Mouse (Mus musculus) CH12.LX (cell line): ENCODE measurements around the gene Mprip. TPM values are rescaled to one million over a fixed set of nuclear protein-coding genes. Genes with fewer than 3 reads are reported as not detected.

Source experiments
- DNase-seq: peaks from one replicate; pipeline ENCODE4 v3.0.0-alpha.2; 2013; ENCODE audit errors: extremely low read depth
- H3K27ac ChIP-seq: 2 replicates; pipeline ENCODE4 v1.5.1; 2012; ENCODE audit warnings: low read depth, mild to moderate bottlenecking, control low read depth, moderate library complexity; ENCODE audit not compliant: insufficient read depth
- H3K27me3 ChIP-seq: replicated peaks from 2 replicates; pipeline ENCODE3; 2012; ENCODE audit warnings: inconsistent platforms
- H3K36me3 ChIP-seq, 2 experiments: replicated peaks in 1 of 2; 2 replicates each; pipeline versions ENCODE3 to v1.6.1; 2012; ENCODE audit warnings: inconsistent platforms in 1 of 2, low read length in 1 of 2, mild to moderate bottlenecking in 1 of 2, mixed read lengths in 1 of 2, moderate library complexity in 1 of 2; ENCODE audit not compliant: control insufficient read depth in 1 of 2, insufficient read depth in 1 of 2
- H3K4me1 ChIP-seq, 2 experiments: 2 replicates each; pipeline ENCODE4 v1.6.1; 2012; ENCODE audit warnings: inconsistent platforms in 1 of 2, moderate library complexity in 1 of 2; ENCODE audit not compliant: insufficient read depth in 2 of 2, control insufficient read depth in 1 of 2
- H3K4me2 ChIP-seq: 2 replicates; pipeline ENCODE4 v1.6.1; 2012; ENCODE audit warnings: low read depth, mild to moderate bottlenecking, control low read depth; ENCODE audit not compliant: poor library complexity, insufficient read depth, severe bottlenecking
- H3K4me3 ChIP-seq, 3 experiments: fragments of 150-350 bp in 1 of 3; sonication (generic) in 1 of 3; replicated peaks in 1 of 3; 2 replicates each; pipeline versions ENCODE3 to v1.5.1; 2011 to 2012; ENCODE audit warnings: low read depth in 2 of 3, low read length in 2 of 3, mild to moderate bottlenecking in 2 of 3, moderate library complexity in 2 of 3, control low read depth in 1 of 3, improper control_type of control experiment in 1 of 3, inconsistent platforms in 1 of 3, mixed read lengths in 1 of 3; ENCODE audit not compliant: poor library complexity in 1 of 3
- H3K79me2 ChIP-seq: replicated peaks from 2 replicates; pipeline ENCODE4 v1.6.1; 2012; ENCODE audit warnings: mild to moderate bottlenecking, moderate library complexity; ENCODE audit not compliant: control insufficient read depth, poor library complexity, insufficient read depth, severe bottlenecking; ENCODE audit errors: extremely low read depth
- H3K9ac ChIP-seq: 2 replicates; pipeline ENCODE4 v1.6.1; 2012; ENCODE audit warnings: low read depth, mild to moderate bottlenecking, control low read depth, moderate library complexity; ENCODE audit not compliant: insufficient read depth
- H3K9me3 ChIP-seq: replicated peaks from 2 replicates; pipeline ENCODE3; 2012; ENCODE audit warnings: low read length, inconsistent platforms, mixed read lengths
- BHLHE40 ChIP-seq: IDR thresholded peaks from 2 replicates; pipeline ENCODE4 v1.6.1; 2011; ENCODE audit warnings: mild to moderate bottlenecking, low read depth, low read length, improper control_type of control experiment
- CHD1 ChIP-seq: IDR thresholded peaks from 2 replicates; pipeline ENCODE4 v1.6.1; 2012; ENCODE audit warnings: low read depth, low read length, improper control_type of control experiment, inconsistent platforms
- CHD2 ChIP-seq: IDR thresholded peaks from 2 replicates; pipeline ENCODE4 v1.6.1; 2011; ENCODE audit warnings: low read length, improper control_type of control experiment
- E2F4 ChIP-seq: IDR thresholded peaks from 2 replicates; pipeline ENCODE4 v1.6.1; 2011; ENCODE audit warnings: low read depth, low read length, improper control_type of control experiment; ENCODE audit not compliant: insufficient replicate concordance
- EP300 ChIP-seq: IDR thresholded peaks from 2 replicates; pipeline ENCODE4 v1.6.1; 2011; ENCODE audit warnings: low read length, improper control_type of control experiment
- GABPA ChIP-seq: IDR thresholded peaks from 2 replicates; pipeline ENCODE4 v1.6.1; 2012; ENCODE audit warnings: low read depth, low read length, improper control_type of control experiment, inconsistent platforms; ENCODE audit not compliant: insufficient replicate concordance
- KAT2A ChIP-seq: IDR thresholded peaks from 2 replicates; pipeline ENCODE4 v1.6.1; 2012; ENCODE audit warnings: low read length, improper control_type of control experiment, inconsistent platforms; ENCODE audit not compliant: insufficient replicate concordance
- MAFK ChIP-seq: IDR thresholded peaks from 2 replicates; pipeline ENCODE4 v1.6.1; 2011; ENCODE audit warnings: low read length, improper control_type of control experiment; ENCODE audit not compliant: insufficient replicate concordance
- MEF2A ChIP-seq: IDR thresholded peaks from 2 replicates; pipeline ENCODE4 v1.6.1; 2014; ENCODE audit warnings: low read depth, mild to moderate bottlenecking, inconsistent platforms, low read length, improper control_type of control experiment, borderline replicate concordance
- NELFE ChIP-seq: IDR thresholded peaks from 2 replicates; pipeline ENCODE4 v1.6.1; 2011; ENCODE audit warnings: low read depth, low read length, improper control_type of control experiment
- NRF1 ChIP-seq: IDR thresholded peaks from 2 replicates; pipeline ENCODE4 v1.6.1; 2014; ENCODE audit warnings: low read depth, mild to moderate bottlenecking, inconsistent platforms, low read length, improper control_type of control experiment, moderate library complexity
- POLR2A ChIP-seq: IDR thresholded peaks from 2 replicates; pipeline ENCODE4 v1.6.1; 2011; ENCODE audit warnings: low read depth, mild to moderate bottlenecking, improper control_type of control experiment, low read length
- SIN3A ChIP-seq: IDR thresholded peaks from 2 replicates; pipeline ENCODE4 v1.6.1; 2012; ENCODE audit warnings: low read length, improper control_type of control experiment, inconsistent platforms
- SMC3 ChIP-seq: IDR thresholded peaks from 2 replicates; pipeline ENCODE4 v1.6.1; 2011; ENCODE audit warnings: low read depth, low read length, improper control_type of control experiment
- USF2 ChIP-seq: conservative IDR thresholded peaks from 2 replicates; pipeline ENCODE4 v1.6.1; 2011; ENCODE audit warnings: low read depth, low read length, improper control_type of control experiment
- ZMIZ1 ChIP-seq: IDR thresholded peaks from 2 replicates; pipeline ENCODE4 v1.6.1; 2012; ENCODE audit warnings: low read depth, mild to moderate bottlenecking, inconsistent platforms, low read length, improper control_type of control experiment
- dilution Hi-C: fragments of 300-500 bp; cut with MboI; formaldehyde crosslinking; loops from 2 replicates; pipeline ENCODE4 v1.14.3; 2020; ENCODE audit warnings: low sequenced_read_pairs; ENCODE audit not compliant: extremely low pct_unique_long_range_greater_than_20kb, extremely low pct_ligation_motif_present
- in situ Hi-C: fragments of 300-500 bp; cut with MboI; formaldehyde crosslinking; loops from 3 replicates; pipeline ENCODE4 v1.14.3; 2019; ENCODE audit warnings: low sequenced_read_pairs, low pct_ligation_motif_present, low pct_unique_long_range_greater_than_20kb, mixed read lengths
- polyA plus RNA-seq: library from polyadenylated mRNA; unstranded; fragments of >175 nt; gene quantifications from 2 replicates; pipeline ENCODE4 v1.2.1, GENCODE M21; 2012; ENCODE audit warnings: low read depth; ENCODE audit not compliant: insufficient read length
- total RNA-seq, 2 experiments: library from RNA; depleted of rRNA; stranded (reverse); fragments of 300-350 nt in 1 of 2; fragments of >200 nt in 1 of 2; gene quantifications; 2 replicates each; pipeline ENCODE4 v1.2.3; 2012 to 2014

Gene Mprip
- total and polyA plus RNA-seq, 3 experiments, result 50.6 to 59.5 (median 56.4) TPM

GRCm38 (mm10) chr11:59743712-59744111, 82.6 kb downstream of the Mprip start:
- Histone ChIP-seq H3K4me1 (peaks cover 0 to 18% of the 10 kb centered on the region in 2 experiments; a peak in 2 of 4 replicates), H3K4me2 (no peak overlapping the region), H3K9me3 (no peaks in the 10 kb centered on the region), H3K9ac (no peak overlapping the region)
- no peak for TF ChIP-seq SMC3
- no peak for TF ChIP-seq EP300
- TF ChIP-seq ZMIZ1, result no peak
- no peak for TF ChIP-seq MEF2A
- TF ChIP-seq CHD1, result no peak
- TF ChIP-seq CHD2, result no peak
- TF ChIP-seq POLR2A, result no peak
- TF ChIP-seq GABPA, result no peak
- TF ChIP-seq NELFE, result no peak
- no peak for TF ChIP-seq NRF1
- TF ChIP-seq, all 38 proteins: peak for 0
- dilution Hi-C loops, result no loop called here
- Histone ChIP-seq H3K36me3 (peaks cover 23 to 73% of the 10 kb centered on the region in 2 experiments), H3K4me3 (no peak overlapping the region), H3K27ac (no peak overlapping the region), H3K79me2 (no peaks in the 10 kb centered on the region), H3K27me3 (no peaks in the 10 kb centered on the region)
- no peak for DNase-seq
- in situ Hi-C loops, result no loop called here

GRCm38 (mm10) chr11:59744374-59744773, 83.3 kb downstream of the Mprip start:
- Histone ChIP-seq H3K79me2 (no peaks in the 10 kb centered on the region), H3K27me3 (no peaks in the 10 kb centered on the region)
- TF ChIP-seq NELFE, result no peak
- TF ChIP-seq, all 38 proteins: peak for 0
- Histone ChIP-seq H3K9me3 (no peaks in the 10 kb centered on the region), H3K4me2 (no peak overlapping the region), H3K36me3 (peaks cover 23 to 73% of the 10 kb centered on the region in 2 experiments), H3K27ac (no peak overlapping the region), H3K4me1 (peaks cover 0 to 17% of the 10 kb centered on the region in 2 experiments; a peak in 2 of 4 replicates), H3K9ac (no peak overlapping the region), H3K4me3 (no peak overlapping the region)
- DNase-seq, result no peak
- dilution Hi-C loops, result no loop called here
- in situ Hi-C loops, result no loop called here

- dilution Hi-C loops, result no loop called here
- in situ Hi-C loops, result no loop called here
- no peaks in the 10 kb centered on the region for H3K79me2 ChIP-seq
- H3K4me2 ChIP-seq, result no peak overlapping the region
- DNase-seq, result no peak
- peaks cover 0 to 6% of the 10 kb centered on the region in 2 experiments; a peak in 2 of 4 replicates for H3K4me1 ChIP-seq
- H3K4me3 ChIP-seq, result no peak overlapping the region
- no peak overlapping the region for H3K27ac ChIP-seq
- H3K9ac ChIP-seq, result no peak overlapping the region
- H3K27me3 ChIP-seq, result no peaks in the 10 kb centered on the region
- H3K9me3 ChIP-seq, result no peaks in the 10 kb centered on the region
- peaks cover 23 to 72% of the 10 kb centered on the region in 2 experiments for H3K36me3 ChIP-seq
- TF ChIP-seq GABPA (no peak), SIN3A (no peak), E2F4 (no peak), CHD1 (no peak), USF2 (no peak), BHLHE40 (no peak), MAFK (no peak), KAT2A (no peak)
Observed at GRCm38 (mm10) chr11:59745851-59746250, 84.7 kb downstream of the Mprip start.
